Mouse (Mus musculus) embryonic stem cell, embryonic (primary cell): ENCODE data around the gene Gbx1.
"Not testable (repeated sequence)": the region's sequence is repeated elsewhere in the genome, so short reads cannot be mapped to it uniquely, and the experiment has no call there.

ENCODE experiments used
- CTCF ChIA-PET, 4 experiments: fragments of 300-600 bp in 2 of 4; fragments of 350-600 bp in 2 of 4; sonication (Branson Sonifier 250); formaldehyde crosslinking; loops; one replicate each; lab custom pipeline; 2022; ENCODE audit warnings: inconsistent platforms in 2 of 4; lab: Charles Lee
- POLR2A ChIA-PET, 4 experiments: fragments of 300-600 bp in 2 of 4; fragments of 350-600 bp in 2 of 4; sonication (Branson Sonifier 250); formaldehyde crosslinking; loops; one replicate each; lab custom pipeline; 2022; ENCODE audit warnings: antibody characterized with exemption in 4 of 4, inconsistent platforms in 1 of 4; lab: Charles Lee

Gbx1 gene

DNA sequence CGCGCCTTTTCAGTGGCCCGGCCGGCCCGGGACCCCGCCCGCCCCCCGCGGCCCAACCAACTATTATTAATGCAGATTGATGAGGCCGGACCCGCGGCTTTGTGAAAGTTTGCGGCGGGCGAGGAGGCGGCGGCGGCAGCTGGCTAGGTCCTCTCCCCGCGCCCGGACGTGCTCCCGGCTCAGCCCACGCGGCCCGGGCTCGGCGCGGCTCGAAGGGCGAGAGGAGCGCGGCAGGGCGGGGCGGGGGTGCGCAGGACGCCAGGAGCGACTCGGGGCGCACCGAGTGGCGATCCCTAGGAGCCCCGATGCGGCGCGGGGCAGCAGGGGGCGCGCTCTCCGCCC, at the start of gene Gbx1:
TSS of gene Gbx1 (minus strand) at position 314 of the 342 bp plus-strand sequence.
- ChIA-PET CTCF (interaction anchor here in 3 of 4 experiments (0.7 to 2.2 kb wide), 4 partner anchors 16 to 71 kb away, joined by 3 to 8 read pairs (median 5); no protein-coding TSS in a partner anchor), POLR2A (interaction anchor here in 2 of 4 experiments (0.6 to 0.8 kb wide), 2 partner anchors 10 to 60 kb away, joined by 3 to 4 read pairs; no protein-coding TSS in a partner anchor)

DNA sequence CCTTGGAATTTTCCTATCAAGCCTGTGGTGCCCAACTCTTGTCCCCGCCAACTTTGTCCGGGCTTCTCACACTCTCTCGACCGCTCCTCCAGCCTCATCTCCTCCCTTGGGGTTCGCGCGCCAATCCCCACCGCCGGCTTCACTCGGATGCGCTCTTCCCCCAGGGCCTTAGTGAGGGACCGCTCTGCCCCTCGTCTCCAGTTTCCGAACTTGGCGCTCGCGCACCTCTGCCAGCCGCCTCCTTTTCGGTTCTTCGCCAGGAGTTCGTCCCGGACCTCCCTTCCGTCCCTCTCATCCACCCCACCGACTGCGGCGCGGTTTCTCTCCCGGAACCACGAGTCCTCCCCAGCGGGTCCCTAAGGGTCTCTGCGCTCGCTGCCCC, 49.8 kb upstream of the Gbx1 start:
- POLR2A ChIA-PET: interaction anchor here (0.5 to 3.5 kb wide), 64 partner anchors 9 to 1072 kb away, joined by 3 to 21 read pairs (median 5); partner anchors contain the start of genes Nub1 (in 4 of the 4), Chpf2 (in 3 of the 4), Rheb (in 3 of the 4) and Fastk (in 2 of the 4)
- CTCF ChIA-PET: interaction anchor here (0.9 to 1.8 kb wide), 10 partner anchors 21 to 182 kb away, joined by 3 to 11 read pairs (median 4); no protein-coding TSS in a partner anchor

DNA sequence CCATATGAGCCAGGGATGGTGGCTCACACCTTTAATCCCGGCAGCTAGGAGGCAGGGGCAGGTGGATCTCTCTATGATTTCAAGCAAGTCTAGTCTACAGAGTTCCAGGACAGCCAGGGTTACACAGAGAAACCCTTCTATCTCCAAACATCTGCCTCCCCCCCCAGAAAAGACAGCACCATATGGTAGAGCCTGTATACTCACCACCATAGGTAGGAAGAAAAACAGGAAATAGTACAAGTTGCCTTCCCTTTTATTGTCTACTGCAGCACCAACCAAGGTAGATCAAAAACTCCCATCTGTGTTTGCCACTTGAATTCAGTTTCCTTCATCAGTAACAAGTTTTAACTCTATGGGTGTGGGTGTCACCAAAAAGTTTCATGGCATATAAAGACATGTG, 48.9 kb upstream of the Gbx1 start:
- ChIA-PET CTCF (no interaction called here), POLR2A (interaction anchor here in 2 of 4 experiments (1.2 to 3.5 kb wide), 3 partner anchors 9 to 19 kb away, joined by 3 to 8 read pairs (median 4); partner anchors contain the start of gene 4931409K22Rik (in 1 of the 2))

DNA sequence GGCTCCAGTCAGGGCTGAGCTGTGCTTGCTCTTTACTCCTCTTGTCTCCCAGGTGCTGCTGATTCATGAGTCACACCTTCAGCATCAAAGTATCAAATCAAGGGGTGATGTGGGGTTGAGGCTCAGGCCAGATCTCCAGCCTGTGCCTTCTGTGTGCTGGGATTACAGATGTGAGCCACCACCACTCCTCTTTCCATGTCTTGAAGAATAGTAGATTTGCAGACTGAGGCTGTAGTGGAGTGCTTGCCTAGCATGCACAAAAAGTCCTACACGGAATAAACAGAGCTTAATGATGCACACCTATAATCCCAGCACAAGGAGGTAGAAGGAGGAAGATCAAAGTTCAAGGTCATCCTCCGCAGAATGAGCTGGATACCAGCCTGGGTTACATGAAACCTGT, 29.7 kb upstream of the Gbx1 start, which contains the start of gene 4931409K22Rik:
TSS of gene 4931409K22Rik (minus strand) at position 101 of the 400 bp plus-strand sequence.
- POLR2A ChIA-PET: interaction anchor here (0.6 to 1.9 kb wide), 4 partner anchors 17 to 718 kb away, joined by 3 to 8 read pairs (median 3); partner anchors contain the start of gene Abcf2 (in 1 of the 4)
- CTCF ChIA-PET: interaction anchor here in 2 of 4 experiments (1.0 to 1.4 kb wide), 2 partner anchors 73 kb away, joined by 3 read pairs; no protein-coding TSS in a partner anchor

DNA sequence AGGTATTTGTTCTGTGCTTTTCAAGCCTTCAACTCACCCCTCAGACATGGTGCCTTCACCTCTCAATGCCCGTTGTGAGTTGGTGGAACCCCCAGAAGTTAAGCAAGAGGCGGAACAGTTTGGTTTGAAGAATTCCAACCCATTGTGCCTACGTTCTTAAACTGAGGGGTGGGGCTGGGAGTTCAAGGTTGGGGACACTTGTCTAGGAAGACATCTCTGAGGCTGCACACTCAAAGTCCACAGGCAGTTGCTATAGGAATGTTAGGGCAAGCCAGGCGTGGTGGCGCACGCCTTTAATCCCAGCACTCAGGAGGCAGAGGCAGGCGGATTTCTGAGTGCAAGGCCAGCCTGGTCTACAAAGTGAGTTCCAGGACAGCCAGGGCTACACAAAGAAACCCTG, 28.3 kb upstream of the Gbx1 start:
- POLR2A ChIA-PET: interaction anchor here in 1 of 4 experiments (0.6 kb wide), 1 partner anchor 17 kb away, joined by 3 read pairs; no protein-coding TSS in a partner anchor
- CTCF ChIA-PET: not testable (repeated sequence)

DNA sequence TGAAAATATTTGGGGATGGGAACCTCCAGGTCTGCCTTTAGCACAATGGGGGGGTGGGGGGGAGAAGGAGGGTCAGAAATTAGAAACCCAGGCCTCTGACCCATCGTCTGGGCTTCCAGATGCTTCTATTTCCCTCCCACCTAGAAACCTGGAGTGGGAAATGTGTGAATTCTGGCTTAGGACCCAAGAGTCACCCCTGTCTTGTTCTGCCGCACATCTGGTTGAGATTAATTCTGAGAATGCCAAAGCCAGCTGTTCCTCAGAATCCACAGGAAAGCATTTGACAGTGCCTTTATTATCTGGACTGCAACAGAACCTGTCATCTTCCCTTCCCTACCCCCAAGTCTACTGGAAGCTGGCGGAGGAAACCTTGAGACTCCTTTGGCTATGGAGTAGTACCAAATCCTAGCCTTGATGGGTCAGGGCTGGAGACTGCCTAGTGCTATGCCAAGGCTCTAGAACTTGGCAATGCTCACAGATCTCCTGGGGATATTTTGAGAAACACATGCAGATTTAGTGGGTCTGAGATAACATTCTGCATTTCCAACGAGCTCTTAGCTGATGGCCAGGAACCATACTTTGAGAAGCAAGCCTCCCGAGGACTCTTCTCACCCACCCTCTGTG, 26.7 kb upstream of the Gbx1 start:
- ChIA-PET POLR2A (interaction anchor here in 2 of 4 experiments (0.6 to 1.6 kb wide), 5 partner anchors 10 to 304 kb away, joined by 3 to 5 read pairs (median 4); partner anchors contain the start of gene Nos3 (in 1 of the 2)), CTCF (interaction anchor here in 1 of 4 experiments (0.6 to 1.6 kb wide), 3 partner anchors 24 to 239 kb away, joined by 4 to 8 read pairs (median 5); no protein-coding TSS in a partner anchor)

DNA sequence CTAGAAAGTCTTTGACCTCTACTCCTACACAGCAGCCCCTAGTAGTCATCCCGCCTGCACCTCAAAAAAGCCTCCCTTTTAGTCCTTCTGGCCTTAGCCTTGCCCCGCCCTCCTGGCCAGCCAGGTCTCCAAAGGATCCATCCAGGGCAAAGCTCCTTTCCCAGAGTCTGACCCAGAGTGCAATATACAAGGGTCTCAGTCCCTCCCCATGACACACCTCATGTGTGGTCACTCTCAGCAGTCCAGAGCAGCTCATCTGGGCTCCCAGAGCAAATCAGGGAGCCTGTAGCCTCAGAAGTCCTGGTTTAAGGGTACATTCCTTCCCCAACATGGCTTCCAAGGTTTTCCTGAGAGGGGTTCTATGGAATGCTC, 24.3 kb upstream of the Gbx1 start:
- POLR2A ChIA-PET: interaction anchor here in 1 of 4 experiments (0.7 to 1.5 kb wide), 4 partner anchors 10 to 134 kb away, joined by 3 to 5 read pairs (median 3); partner anchors contain the start of gene Nub1
- CTCF ChIA-PET: interaction anchor here in 2 of 4 experiments (0.8 to 1.3 kb wide), 4 partner anchors 10 to 68 kb away, joined by 3 to 4 read pairs (median 3); no protein-coding TSS in a partner anchor

DNA sequence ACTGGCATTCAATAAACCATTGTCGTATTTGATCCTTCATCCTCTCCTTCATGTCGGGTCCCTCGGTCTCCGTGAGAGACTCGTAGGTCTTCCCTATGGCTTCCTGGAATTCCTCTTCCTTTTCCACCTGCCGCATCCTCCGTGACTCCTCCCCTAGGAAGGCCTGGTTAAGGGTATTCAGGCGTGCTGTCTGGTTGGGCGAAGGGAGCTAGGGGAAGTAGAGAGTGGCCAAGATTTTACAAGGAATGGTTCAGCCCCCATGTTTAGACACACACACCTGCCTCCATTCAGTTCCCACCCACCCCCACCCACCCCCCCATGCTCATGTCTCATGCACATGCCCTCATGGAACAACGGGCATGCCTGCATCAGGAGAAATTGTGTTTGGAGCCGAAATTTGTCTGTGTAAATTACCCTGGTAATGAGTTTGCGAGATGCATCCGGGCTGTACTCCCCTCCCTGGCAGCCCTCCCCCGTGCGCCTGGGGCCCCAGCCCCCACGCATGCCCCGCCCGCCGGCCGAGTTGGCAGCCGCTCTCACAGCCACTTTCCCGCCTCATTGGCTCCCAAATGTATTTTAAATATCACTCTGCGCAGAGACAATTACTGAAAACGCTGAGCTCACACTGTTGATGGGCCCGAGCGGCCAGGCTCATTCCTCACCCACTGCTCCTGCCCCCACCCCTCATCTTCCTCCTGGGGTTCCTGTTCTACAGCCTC, 23.8 kb upstream of the Gbx1 start:
- ChIA-PET CTCF (interaction anchor here in 3 of 4 experiments (0.6 to 1.3 kb wide), 5 partner anchors 9 to 67 kb away, joined by 3 to 4 read pairs (median 3); no protein-coding TSS in a partner anchor), POLR2A (interaction anchor here in 2 of 4 experiments (0.6 to 1.5 kb wide), 6 partner anchors 11 to 135 kb away, joined by 3 to 5 read pairs (median 3); partner anchors contain the start of gene Nub1 (in 1 of the 2))

DNA sequence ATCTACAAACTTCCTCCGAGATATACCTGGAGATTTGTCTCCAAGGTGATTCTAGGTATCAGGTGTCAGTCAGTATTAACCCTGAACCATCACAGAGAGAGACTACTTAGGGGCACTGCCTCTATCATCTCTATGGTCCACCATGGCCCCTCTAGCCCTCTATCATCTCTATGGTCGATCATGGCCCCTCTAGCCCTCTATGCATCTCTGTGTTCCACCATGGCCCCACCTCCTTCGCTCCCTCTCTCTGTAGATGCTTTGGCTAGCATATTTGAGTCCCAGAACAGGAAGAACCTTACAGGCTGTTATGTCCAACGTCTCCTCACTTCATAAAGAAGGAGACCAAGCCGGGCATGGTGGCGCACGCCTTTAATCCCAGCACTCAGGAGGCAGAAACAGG, 15.6 kb upstream of the Gbx1 start:
- CTCF ChIA-PET: no interaction called here
- POLR2A ChIA-PET: interaction anchor here in 1 of 4 experiments (1.8 kb wide), 1 partner anchor 10 kb away, joined by 6 read pairs; no protein-coding TSS in a partner anchor

DNA sequence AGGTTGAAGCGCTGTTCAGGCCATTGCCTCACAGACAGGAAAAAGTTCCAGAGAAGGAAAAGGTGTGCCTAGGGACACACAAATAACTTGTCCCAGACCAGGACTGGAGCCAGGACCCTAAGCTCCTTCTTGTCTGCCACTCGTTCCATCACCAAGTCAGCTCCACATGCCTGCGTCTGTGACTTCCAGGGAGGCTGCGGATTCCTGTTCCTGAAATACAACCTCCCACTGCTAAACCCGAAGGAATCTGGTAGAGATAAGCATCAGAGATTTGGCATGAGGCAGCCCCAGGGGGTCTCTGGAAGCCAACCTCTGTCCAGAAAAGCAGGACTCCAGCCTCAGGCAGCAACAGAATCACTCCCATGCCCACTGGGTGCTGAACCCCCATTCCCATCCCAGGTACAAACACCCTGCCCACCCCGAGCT, 14.2 kb upstream of the Gbx1 start:
- ChIA-PET CTCF (interaction anchor here in 2 of 4 experiments (1.1 to 2.2 kb wide), 3 partner anchors 8 to 11 kb away, joined by 3 to 9 read pairs (median 4); no protein-coding TSS in a partner anchor), POLR2A (interaction anchor here in 2 of 4 experiments (0.6 to 1.8 kb wide), 6 partner anchors 8 to 782 kb away, joined by 3 to 6 read pairs (median 3); partner anchors contain the start of gene Nub1 (in 1 of the 2))

DNA sequence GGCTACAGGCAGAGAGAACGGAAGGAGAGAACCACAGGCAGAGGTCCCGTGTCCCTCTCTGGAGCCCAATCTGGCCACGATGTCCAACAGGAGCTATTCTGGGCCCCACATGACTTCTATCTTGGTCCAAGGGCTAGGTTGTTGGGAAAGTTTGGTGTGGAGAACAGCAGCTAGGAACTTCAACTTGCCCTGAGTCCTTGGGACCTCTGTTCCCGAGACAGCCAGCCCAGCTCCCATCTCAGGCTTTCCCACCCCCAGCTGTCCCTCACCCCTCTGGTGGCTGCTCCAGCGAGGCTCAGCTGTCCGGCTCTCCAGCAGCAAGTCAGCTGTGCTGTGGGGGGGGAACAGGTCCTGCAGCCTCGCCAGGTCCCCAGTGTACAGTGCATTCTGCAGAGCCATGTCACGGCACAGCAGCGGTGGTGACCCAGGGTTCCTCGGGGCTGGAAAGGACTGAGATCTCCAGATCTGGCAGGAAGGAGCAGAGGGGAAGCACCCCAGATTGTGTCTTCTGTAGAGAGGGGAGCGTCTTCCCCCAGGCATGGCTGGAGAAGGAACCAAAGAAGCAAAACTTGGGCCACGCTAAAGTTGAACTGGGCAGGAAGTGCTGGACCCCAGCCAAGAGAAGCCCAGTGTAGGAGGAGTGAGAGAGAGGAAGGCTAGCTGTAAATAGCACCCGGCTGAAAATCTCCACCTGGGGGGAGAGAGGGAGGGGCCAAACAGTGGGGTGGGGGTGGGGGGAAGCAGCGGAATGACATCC, 13.6 kb upstream of the Gbx1 start, which contains the start of gene Asb10:
TSS of gene Asb10 (minus strand) at position 592 of the 757 bp plus-strand sequence.
- CTCF ChIA-PET: interaction anchor here in 2 of 4 experiments (0.8 to 2.2 kb wide), 3 partner anchors 10 to 23 kb away, joined by 3 to 9 read pairs (median 4); no protein-coding TSS in a partner anchor

DNA sequence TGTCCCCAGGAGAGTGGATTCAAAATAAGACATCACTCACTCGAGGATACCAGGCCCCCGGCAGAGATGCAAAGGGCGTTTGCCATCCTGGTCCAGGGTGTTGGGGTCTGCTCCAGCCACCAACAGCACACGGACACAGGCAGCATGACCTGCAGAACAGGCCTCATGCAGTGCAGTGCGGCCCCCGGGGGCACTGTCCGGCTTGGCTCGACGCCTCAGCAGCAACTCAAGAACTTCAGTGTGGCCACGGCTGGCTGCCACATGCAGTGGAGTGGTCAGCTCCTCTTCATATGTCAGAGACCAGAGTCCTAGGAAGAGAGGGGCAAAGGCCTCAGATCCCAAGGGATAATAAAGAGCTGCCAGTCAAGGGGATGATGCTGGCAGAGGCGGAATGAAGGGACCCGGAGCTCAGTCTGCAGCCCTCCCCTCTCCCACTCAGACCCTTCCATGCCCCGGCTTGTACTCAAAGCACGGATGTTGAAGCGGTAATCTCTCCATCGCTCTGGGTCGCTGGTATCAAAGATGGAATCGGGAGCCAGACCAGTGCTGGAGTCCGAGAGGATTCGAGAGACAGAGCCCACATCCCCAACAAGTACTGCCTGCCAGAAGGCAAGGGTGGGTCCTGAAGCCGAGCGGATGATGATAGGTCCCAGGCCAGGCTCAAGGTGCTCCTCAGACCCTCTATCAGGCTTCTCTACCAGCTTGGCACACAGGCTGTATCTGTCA, 12.7 kb upstream of the Gbx1 start:
- CTCF ChIA-PET: interaction anchor here in 3 of 4 experiments (0.6 to 2.2 kb wide), 4 partner anchors 9 to 90 kb away, joined by 3 to 9 read pairs (median 4); no protein-coding TSS in a partner anchor
- POLR2A ChIA-PET: interaction anchor here in 3 of 4 experiments (0.6 to 2.9 kb wide), 10 partner anchors 10 to 1138 kb away, joined by 3 to 8 read pairs (median 4); partner anchors contain the start of genes Abcf2 (in 2 of the 3) and Nub1 (in 1 of the 3)

More for the DNA sequence above, 13.6 kb upstream of the Gbx1 start, which contains the start of gene Asb10:
- POLR2A ChIA-PET: interaction anchor here in 3 of 4 experiments (0.6 to 2.1 kb wide), 12 partner anchors 8 to 1139 kb away, joined by 3 to 6 read pairs (median 3); partner anchors contain the start of genes Abcf2 (in 1 of the 3) and Nub1 (in 1 of the 3)

DNA sequence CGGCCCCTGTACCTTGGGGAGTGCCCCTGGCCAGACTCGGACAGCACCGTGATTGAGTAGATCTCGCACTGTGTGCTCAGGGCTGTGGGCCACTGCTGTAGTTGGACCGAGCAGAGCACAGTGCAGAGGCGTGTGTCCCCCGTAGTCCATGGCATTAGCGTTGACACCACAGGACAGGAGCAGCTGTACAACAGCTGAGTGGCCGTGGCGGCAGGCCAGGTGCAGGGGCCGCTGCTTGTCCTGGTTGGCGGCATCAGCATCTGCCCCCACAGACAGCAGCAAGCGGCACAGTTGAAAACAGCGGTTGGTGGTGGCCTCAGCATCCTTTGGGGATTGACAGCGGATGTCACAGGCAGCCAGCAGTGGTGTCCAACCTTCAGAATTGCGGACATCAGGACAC, 10.6 kb upstream of the Gbx1 start:
- ChIA-PET CTCF (interaction anchor here in 2 of 4 experiments (0.5 to 2.2 kb wide), 5 partner anchors 27 to 121 kb away, joined by 3 to 9 read pairs (median 4); no protein-coding TSS in a partner anchor), POLR2A (interaction anchor here in 2 of 4 experiments (0.6 to 2.9 kb wide), 3 partner anchors 14 to 216 kb away, joined by 3 to 8 read pairs (median 3); partner anchors contain the start of gene Abcf2 (in 1 of the 2))

DNA sequence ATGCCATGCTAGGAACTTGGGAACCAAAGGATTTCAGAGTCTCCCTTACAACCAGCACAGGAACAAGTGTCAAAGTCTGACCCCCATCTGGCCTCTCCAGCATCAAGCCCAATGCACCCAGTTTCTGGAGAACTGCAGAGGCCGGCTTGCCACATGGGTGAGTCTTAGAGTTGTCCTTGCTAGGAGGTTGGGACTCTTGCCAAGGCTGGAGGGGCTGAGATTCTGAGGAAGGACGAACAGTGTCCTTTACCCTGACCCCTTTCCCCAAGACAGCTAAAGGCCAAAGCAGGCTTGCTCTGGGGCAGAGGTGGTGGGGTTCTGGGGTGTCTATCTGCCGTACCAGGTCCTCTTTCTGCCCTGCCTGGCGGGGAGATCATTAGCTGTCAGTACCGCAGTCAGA, 9.5 kb upstream of the Gbx1 start:
- ChIA-PET CTCF (interaction anchor here in 1 of 4 experiments (1.4 to 2.2 kb wide), 2 partner anchors 26 to 53 kb away, joined by 5 to 9 read pairs; no protein-coding TSS in a partner anchor), POLR2A (interaction anchor here in 2 of 4 experiments (0.7 to 2.9 kb wide), 3 partner anchors 10 to 67 kb away, joined by 3 to 8 read pairs (median 3); partner anchors contain the start of genes Abcf2 (in 1 of the 2) and Gbx1 (in 1 of the 2))

DNA sequence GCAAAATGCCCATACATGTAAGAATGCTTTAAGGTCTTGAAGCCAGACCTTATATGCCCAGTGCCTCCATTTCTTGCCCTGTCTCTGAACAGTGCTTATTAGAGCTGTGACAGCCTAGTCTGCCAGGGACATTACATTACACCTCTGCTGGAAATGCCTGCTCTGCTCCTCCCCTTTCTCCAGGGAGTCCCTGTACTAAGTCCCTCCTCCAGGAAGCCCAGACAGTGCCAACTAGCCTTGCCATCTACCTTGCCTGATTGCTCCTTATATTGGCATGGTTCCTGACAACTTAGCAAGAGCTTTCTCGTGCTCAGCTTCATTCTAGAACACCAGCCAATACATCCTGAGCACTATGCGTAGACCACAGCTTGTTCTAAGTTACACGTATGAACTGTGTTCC, 8.7 kb upstream of the Gbx1 start:
- ChIA-PET POLR2A (no interaction called here), CTCF (no interaction called here)
